Mouse (Mus musculus): ENCODE data around the gene Taok1. TPM values are rescaled to one million over a fixed set of nuclear protein-coding genes. Genes with fewer than 3 reads are reported as not detected.

Taok1 gene
- polyA plus RNA-seq (2014; fragmentation: Illumina TruSeq; extraction: RNeasy Lipid Tissue Mini Kit (QIAGEN cat#74804); ENCODE audit: low read depth, low replicate concordance): 80.8 TPM

GRCm38 (mm10) chr11:77607538-77608455 lies at the start of gene Taok1:
Gene Taok1, minus strand, starts transcription at chr11:77607815.

GRCm38 (mm10) chr11:77519043-77519442 lies 88.6 kb downstream of the Taok1 start, which contains the start of gene Gm10392:
Gene Gm10392, minus strand, starts transcription at chr11:77519198.

DNA sequence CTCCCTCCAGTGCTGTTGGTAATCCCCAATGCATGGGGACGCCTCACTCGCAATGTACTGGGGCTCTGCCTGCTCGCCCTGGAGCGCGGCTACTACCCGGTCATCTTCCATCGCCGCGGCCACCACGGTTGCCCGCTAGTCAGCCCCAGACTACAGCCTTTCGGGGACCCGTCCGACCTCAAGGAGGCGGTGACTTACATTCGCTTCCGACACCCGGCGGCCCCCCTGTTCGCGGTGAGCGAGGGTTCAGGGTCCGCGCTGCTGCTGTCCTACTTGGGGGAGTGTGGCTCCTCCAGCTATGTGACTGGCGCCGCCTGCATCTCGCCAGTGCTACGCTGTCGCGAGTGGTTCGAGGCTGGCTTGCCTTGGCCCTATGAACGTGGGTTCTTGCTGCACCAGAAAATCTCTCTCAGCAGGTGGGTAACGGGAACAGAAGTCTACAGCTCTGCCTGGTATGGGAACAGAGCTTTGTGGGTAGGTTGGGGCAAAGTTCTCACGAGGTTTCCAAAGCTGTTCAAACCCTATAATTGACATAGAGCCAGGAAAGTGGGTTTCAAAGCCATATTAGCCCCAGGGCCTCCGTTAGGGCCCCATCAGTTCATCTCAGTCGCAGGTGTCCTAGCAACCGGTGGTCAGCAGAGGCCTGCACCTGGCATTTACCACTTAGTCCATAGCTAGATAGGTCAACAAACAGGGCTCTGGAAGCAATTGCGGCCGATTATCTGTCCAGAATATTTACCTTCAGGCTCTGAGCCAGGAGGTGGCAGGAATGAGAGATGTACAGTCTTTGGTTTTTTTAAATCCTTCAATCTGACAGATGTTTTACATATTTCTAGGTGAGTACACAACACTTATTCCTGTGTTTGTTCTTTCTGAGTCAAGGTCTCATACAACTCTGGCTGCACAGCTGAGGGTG lies 91.7 kb downstream of the Taok1 start, which contains the start of gene Trp53i13:
Gene Trp53i13, minus strand, starts transcription at position 344 of the 916 bp plus-strand sequence.

DNA sequence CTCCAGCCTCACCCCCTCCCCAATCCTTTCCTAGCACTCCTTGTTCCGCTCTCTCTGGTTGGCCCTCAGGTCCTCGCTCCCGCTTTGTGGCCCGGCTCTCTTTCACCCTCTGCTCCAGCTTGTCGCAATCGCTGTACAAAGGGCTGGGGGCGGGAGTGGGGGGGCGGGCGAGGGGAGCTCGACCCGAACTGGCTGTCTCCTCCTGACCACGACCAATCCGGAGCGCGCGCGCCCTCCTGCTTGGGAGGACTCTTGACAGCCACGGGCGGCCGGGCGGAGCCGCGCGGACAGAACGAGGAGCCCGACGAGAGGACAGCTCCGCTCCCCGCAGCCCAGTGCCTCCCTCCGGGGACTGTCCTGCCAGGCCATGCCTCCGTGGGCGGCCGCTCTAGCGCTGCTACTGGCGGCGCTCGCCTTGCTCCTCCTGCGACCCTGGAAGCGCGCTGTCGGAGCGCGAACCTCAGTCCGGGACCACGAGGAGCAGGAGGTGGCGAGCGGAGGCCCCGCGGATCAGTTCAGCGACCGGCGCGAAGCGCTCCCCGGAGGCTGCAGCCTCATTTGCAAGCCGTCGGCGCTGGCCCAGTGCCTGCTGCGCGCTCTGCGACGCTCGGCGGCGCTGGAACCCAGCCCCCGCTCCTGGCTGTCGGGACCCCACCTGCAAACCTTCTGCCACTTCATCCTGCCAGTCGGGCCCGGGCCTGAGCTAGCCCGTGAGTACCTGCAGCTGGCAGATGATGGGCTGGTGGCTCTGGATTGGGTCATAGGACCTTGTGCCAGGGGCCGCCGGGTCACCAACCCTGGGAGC lies 92.6 kb downstream of the Taok1 start, which contains the start of gene Abhd15:
Gene Abhd15, plus strand, starts transcription at position 290 of the 805 bp plus-strand sequence.

GRCm38 (mm10) chr11:77493512-77494343 lies 113.9 kb downstream of the Taok1 start, which contains the start of gene Git1:
Gene Git1, plus strand, starts transcription at chr11:77493562.

GRCm38 (mm10) chr11:77489591-77490235 lies 117.9 kb downstream of the Taok1 start, which contains the start of gene Ankrd13b:
Gene Ankrd13b, minus strand, starts transcription at chr11:77489678.

Other genes starting within 250 kb of the Taok1 start
- 0.25 TPM for gene Coro6, start 145.4 kb downstream of the Taok1 start, polyA plus RNA-seq (2014; fragmentation: Illumina TruSeq; extraction: RNeasy Lipid Tissue Mini Kit (QIAGEN cat#74804); ENCODE audit: low read depth, low replicate concordance)
- 0.25 TPM for gene Ankrd13b, start 118.1 kb downstream of the Taok1 start, polyA plus RNA-seq (2014; fragmentation: Illumina TruSeq; extraction: RNeasy Lipid Tissue Mini Kit (QIAGEN cat#74804); ENCODE audit: low read depth, low replicate concordance)
- gene Git1, start 114.3 kb downstream of the Taok1 start, polyA plus RNA-seq (2014; fragmentation: Illumina TruSeq; extraction: RNeasy Lipid Tissue Mini Kit (QIAGEN cat#74804); ENCODE audit: low read depth, low replicate concordance): 1.2 TPM
- 0.35 TPM for gene Abhd15, start 92.7 kb downstream of the Taok1 start, polyA plus RNA-seq (2014; fragmentation: Illumina TruSeq; extraction: RNeasy Lipid Tissue Mini Kit (QIAGEN cat#74804); ENCODE audit: low read depth, low replicate concordance)
- gene Trp53i13, start 91.8 kb downstream of the Taok1 start, polyA plus RNA-seq (2014; fragmentation: Illumina TruSeq; extraction: RNeasy Lipid Tissue Mini Kit (QIAGEN cat#74804); ENCODE audit: low read depth, low replicate concordance): not detected
- not detected for gene Gm10392, start 88.6 kb downstream of the Taok1 start, polyA plus RNA-seq (2014; fragmentation: Illumina TruSeq; extraction: RNeasy Lipid Tissue Mini Kit (QIAGEN cat#74804); ENCODE audit: low read depth, low replicate concordance)
- gene Nufip2, start 78.3 kb upstream of the Taok1 start, polyA plus RNA-seq (2014; fragmentation: Illumina TruSeq; extraction: RNeasy Lipid Tissue Mini Kit (QIAGEN cat#74804); ENCODE audit: low read depth, low replicate concordance): 104 TPM
- gene Cryba1, start 117.5 kb upstream of the Taok1 start, polyA plus RNA-seq (2014; fragmentation: Illumina TruSeq; extraction: RNeasy Lipid Tissue Mini Kit (QIAGEN cat#74804); ENCODE audit: low read depth, low replicate concordance): not detected
- 85.4 TPM for gene Myo18a, start 155.4 kb upstream of the Taok1 start, polyA plus RNA-seq (2014; fragmentation: Illumina TruSeq; extraction: RNeasy Lipid Tissue Mini Kit (QIAGEN cat#74804); ENCODE audit: low read depth, low replicate concordance)
- not detected for gene Gm10277, start 179.9 kb upstream of the Taok1 start, polyA plus RNA-seq (2014; fragmentation: Illumina TruSeq; extraction: RNeasy Lipid Tissue Mini Kit (QIAGEN cat#74804); ENCODE audit: low read depth, low replicate concordance)